Mouse (Mus musculus) embryonic facial prominence, embryonic 15.5 days (tissue): ENCODE data around the gene H13. TPM values are rescaled to one million over a fixed set of nuclear protein-coding genes. Genes with fewer than 3 reads are reported as not detected.
A peak's percentile ranks its signal among the peaks of the same experiment; 100 is the strongest.

Experiments used
- ATAC-seq: fragments of 200-750 bp; cut with Nextera tagmentation; 2 replicates; pipeline ENCODE4 v1.8.0; 2017; ENCODE audit warnings: low read depth, moderate TSS enrichment; ENCODE audit not compliant: insufficient number of reproducible peaks, low FRiP score, low TSS enrichment
- H3K27ac ChIP-seq: fragments of 300-500 bp; sonication (generic); replicated peaks from 2 replicates; pipeline ENCODE4 v1.5.1; 2015; ENCODE audit warnings: mild to moderate bottlenecking, inconsistent platforms
- H3K27me3 ChIP-seq: fragments of 300-500 bp; sonication (generic); 2 replicates; pipeline ENCODE4 v1.6.1; 2015; ENCODE audit warnings: inconsistent platforms
- H3K36me3 ChIP-seq: fragments of 300-500 bp; sonication (generic); 2 replicates; pipeline ENCODE4 v1.6.1; 2015; ENCODE audit warnings: mild to moderate bottlenecking, inconsistent platforms
- H3K4me1 ChIP-seq: fragments of 300-500 bp; sonication (generic); 2 replicates; pipeline ENCODE4 v1.6.1; 2015; ENCODE audit warnings: inconsistent platforms
- H3K4me2 ChIP-seq: fragments of 300-500 bp; sonication (generic); replicated peaks from 2 replicates; pipeline ENCODE4 v1.6.1; 2015; ENCODE audit warnings: mild to moderate bottlenecking, inconsistent platforms
- H3K4me3 ChIP-seq: fragments of 300-500 bp; sonication (generic); replicated peaks from 2 replicates; pipeline ENCODE4 v1.5.1; 2015; ENCODE audit warnings: mild to moderate bottlenecking, inconsistent platforms
- H3K9ac ChIP-seq: fragments of 300-500 bp; sonication (generic); 2 replicates; pipeline ENCODE4 v1.6.1; 2015; ENCODE audit warnings: inconsistent platforms
- H3K9me3 ChIP-seq: fragments of 300-500 bp; sonication (generic); replicated peaks from 2 replicates; pipeline ENCODE4 v1.6.1; 2016; ENCODE audit warnings: inconsistent platforms
- WGBS: fragments of 180-500 bp; shearing (Covaris S2); methylation state at CpG from one replicate; pipeline ENCODE4 v1.1.7; 2015; 5-methylcytosine and 5-hydroxymethylcytosine counted together
- polyA plus RNA-seq: library from polyadenylated mRNA; unstranded; fragments of >200 nt; fragmentation: Nextera tagmentation; extraction: Ambion mirVana; gene quantifications from 2 replicates; pipeline ENCODE4 v1.2.1, GENCODE M21; 2015

The H13 gene
- polyA plus RNA-seq, 1 experiment from 2014 or later = 137 TPM

- Histone ChIP-seq H3K36me3 (peaks cover 64% of the 10 kb centered on the region), H3K4me2 (no peak overlapping the region), H3K4me3 (no peak overlapping the region), H3K4me1 (peaks cover 53% of the 10 kb centered on the region), H3K9me3 (no peaks in the 10 kb centered on the region), H3K27me3 (no peaks in the 10 kb centered on the region), H3K9ac (no peak overlapping the region), H3K27ac (peak overlapping the region; percentile 94)
- 80% methylated on average over 5 of the region's 5 CpGs for WGBS
- ATAC-seq = no peak
Observed at GRCm38 (mm10) chr2:152704256-152704605, 35.0 kb downstream of the H13 start.

DNA sequence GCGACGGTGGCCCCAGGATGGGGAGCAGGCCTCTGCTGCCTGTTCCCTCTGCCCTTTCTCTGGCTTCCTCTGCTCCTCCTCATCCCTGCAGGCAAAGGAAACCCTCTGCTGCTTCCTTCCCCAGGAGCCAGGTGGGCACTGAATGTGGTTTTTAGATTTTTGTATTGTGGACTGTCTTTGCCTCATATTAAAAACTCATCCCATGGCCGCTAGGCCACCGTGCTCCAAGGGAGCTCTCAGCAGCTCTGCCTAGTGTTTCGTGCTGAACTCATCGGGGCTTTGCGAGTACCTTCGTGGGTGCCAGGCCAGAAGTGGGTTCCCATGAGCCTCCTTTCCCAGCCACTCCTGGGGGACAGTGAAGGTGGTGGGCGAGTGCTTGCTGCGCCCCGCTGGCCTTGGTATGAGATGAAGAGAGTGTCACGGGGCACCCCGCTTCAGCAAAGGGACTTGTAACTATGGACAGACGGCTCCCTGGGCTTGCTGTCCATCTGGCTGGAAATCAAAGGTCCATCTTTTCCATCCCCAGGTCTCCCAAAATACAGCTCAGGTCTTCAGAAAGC lies 35.6 kb downstream of the H13 start:
- ATAC-seq = no peak
- H3K9ac ChIP-seq = no peak overlapping the region
- peak overlapping the region; percentile 94 for H3K27ac ChIP-seq
- peaks cover 53% of the 10 kb centered on the region for H3K4me1 ChIP-seq
- no peaks in the 10 kb centered on the region for H3K9me3 ChIP-seq
- no peak overlapping the region for H3K4me3 ChIP-seq
- H3K36me3 ChIP-seq = peaks cover 57% of the 10 kb centered on the region
- 88% methylated on average over 14 of the region's 14 CpGs for WGBS
- H3K4me2 ChIP-seq = no peak overlapping the region
- no peaks in the 10 kb centered on the region for H3K27me3 ChIP-seq

DNA sequence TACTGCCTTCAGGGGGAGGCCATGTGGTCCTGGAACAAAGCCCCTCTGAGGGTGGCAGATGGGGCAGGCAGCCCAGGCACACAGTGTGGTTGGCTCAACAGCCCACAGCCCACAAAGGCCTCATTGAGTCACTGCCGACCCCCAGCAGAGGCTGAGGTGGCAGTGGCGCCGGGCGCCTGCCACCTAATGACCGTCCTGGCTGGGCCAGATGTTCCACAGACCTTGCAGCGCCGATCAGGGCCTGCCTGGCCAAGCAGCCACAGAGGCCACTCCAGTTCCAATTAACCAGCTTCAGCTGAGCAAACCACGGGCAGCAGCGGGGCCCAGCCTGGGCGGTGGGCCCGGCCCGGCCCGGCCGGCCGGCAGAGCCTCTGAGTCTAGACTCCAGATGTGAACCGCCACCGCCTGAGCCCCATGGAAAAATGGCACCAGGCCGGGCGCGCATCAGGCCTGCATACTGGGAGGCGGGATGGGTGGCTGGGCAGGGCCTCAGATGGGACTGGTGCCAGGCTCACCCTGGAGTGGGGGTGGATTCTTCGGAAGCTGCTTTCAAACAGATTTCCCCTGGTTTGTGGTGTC lies 36.8 kb downstream of the H13 start:
- Histone ChIP-seq H3K9me3 (no peaks in the 10 kb centered on the region), H3K9ac (no peak overlapping the region), H3K4me1 (peaks cover 53% of the 10 kb centered on the region), H3K4me3 (no peak overlapping the region), H3K36me3 (peaks cover 45% of the 10 kb centered on the region), H3K27ac (peak overlapping the region; percentile 94), H3K27me3 (no peaks in the 10 kb centered on the region), H3K4me2 (peak overlapping the region; percentile 9; the same call in 1 of the 2 replicates)
- WGBS = 23% methylated on average over 22 of the region's 22 CpGs
- peak; percentile 85 for ATAC-seq

- Histone ChIP-seq H3K36me3 (peaks cover 34% of the 10 kb centered on the region), H3K4me3 (peak overlapping the region; percentile 38), H3K27ac (peak overlapping the region; percentile 94), H3K4me1 (peaks cover 53% of the 10 kb centered on the region), H3K9me3 (no peaks in the 10 kb centered on the region), H3K9ac (peak overlapping the region; percentile 18; the same call in 1 of the 2 replicates), H3K27me3 (no peaks in the 10 kb centered on the region), H3K4me2 (peak overlapping the region; percentile 60)
- no peak; the same call in 1 of the 2 replicates for ATAC-seq
- 21% methylated on average over 7 of the region's 7 CpGs for WGBS
Observed at GRCm38 (mm10) chr2:152707186-152707585, 37.9 kb downstream of the H13 start.

DNA sequence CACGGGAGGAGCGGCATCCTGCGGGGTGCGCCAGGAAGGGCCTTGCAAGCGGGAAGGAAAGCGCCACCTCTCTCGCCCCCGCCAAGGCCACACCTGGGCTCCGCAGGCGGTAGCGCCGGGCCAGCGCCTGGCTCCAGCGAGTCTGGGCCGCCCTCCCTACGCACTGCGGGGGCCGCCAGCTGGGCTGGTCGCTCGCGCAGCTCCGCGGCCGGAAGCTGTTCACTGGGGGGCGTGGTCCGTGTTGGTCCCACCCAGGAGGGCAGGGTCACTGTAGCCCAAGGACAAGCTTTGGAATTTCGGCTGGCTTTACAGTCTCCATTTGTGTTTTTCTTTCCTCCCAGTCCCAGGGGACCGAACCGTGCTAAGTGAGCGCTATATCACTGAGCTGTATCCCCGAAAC lies 38.4 kb downstream of the H13 start:
- WGBS = 5% methylated on average over 31 of the region's 31 CpGs
- peaks cover 30% of the 10 kb centered on the region for H3K36me3 ChIP-seq
- H3K9ac ChIP-seq = peak overlapping the region; percentile 18; the same call in 1 of the 2 replicates
- H3K4me1 ChIP-seq = peaks cover 53% of the 10 kb centered on the region
- peak; percentile 89 for ATAC-seq
- H3K4me3 ChIP-seq = peak overlapping the region; percentile 38
- peak overlapping the region; percentile 60 for H3K4me2 ChIP-seq
- H3K27me3 ChIP-seq = no peaks in the 10 kb centered on the region
- H3K27ac ChIP-seq = peak overlapping the region; percentile 94
- no peaks in the 10 kb centered on the region for H3K9me3 ChIP-seq

DNA sequence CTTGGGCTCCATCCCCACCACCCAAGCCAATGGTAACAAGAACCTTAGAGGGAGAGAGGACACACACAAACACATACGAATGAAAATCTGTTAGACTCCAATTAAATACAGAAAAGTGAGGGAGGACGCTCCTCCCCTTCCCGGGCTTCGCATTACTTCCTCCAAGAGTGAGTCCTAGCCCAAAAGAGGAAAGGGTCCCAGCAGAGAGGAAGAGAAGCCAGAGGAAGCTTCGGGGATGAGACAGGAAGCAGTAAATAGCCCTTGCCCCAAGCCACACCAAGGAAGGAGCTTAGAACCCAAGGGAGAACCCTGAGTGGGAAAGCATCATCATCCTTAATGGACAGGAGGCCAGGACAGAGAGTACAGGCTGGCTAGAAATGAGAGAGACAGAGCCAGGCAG lies 39.8 kb downstream of the H13 start:
- Histone ChIP-seq H3K4me3 (no peak overlapping the region), H3K27me3 (no peaks in the 10 kb centered on the region), H3K27ac (no peak overlapping the region), H3K9me3 (no peaks in the 10 kb centered on the region), H3K36me3 (peaks cover 16% of the 10 kb centered on the region), H3K9ac (no peak overlapping the region), H3K4me2 (no peak overlapping the region), H3K4me1 (peaks cover 43% of the 10 kb centered on the region)
- 81% methylated on average over 5 of the region's 5 CpGs for WGBS
- no peak for ATAC-seq

GRCm38 (mm10) chr2:152716241-152716772 lies 47.0 kb downstream of the H13 start:
- Histone ChIP-seq H3K4me1 (peaks cover 7% of the 10 kb centered on the region; the same call in 1 of the 2 replicates), H3K9ac (no peak overlapping the region), H3K9me3 (no peaks in the 10 kb centered on the region), H3K36me3 (no peaks in the 10 kb centered on the region), H3K4me2 (no peak overlapping the region), H3K4me3 (no peak overlapping the region), H3K27me3 (no peaks in the 10 kb centered on the region), H3K27ac (peak overlapping the region; percentile 39; the same call in 1 of the 2 replicates)
- 54% methylated on average over 6 of the region's 6 CpGs for WGBS
- no peak; the same call in 1 of the 2 replicates for ATAC-seq

GRCm38 (mm10) chr2:152717652-152718051 lies 48.4 kb downstream of the H13 start:
- Histone ChIP-seq H3K27ac (no peak overlapping the region), H3K27me3 (no peaks in the 10 kb centered on the region), H3K36me3 (no peaks in the 10 kb centered on the region), H3K9me3 (no peaks in the 10 kb centered on the region), H3K9ac (no peak overlapping the region), H3K4me2 (no peak overlapping the region), H3K4me1 (peaks cover 7% of the 10 kb centered on the region; the same call in 1 of the 2 replicates), H3K4me3 (no peak overlapping the region)
- 60% methylated on average over 11 of the region's 11 CpGs for WGBS
- ATAC-seq = no peak

DNA sequence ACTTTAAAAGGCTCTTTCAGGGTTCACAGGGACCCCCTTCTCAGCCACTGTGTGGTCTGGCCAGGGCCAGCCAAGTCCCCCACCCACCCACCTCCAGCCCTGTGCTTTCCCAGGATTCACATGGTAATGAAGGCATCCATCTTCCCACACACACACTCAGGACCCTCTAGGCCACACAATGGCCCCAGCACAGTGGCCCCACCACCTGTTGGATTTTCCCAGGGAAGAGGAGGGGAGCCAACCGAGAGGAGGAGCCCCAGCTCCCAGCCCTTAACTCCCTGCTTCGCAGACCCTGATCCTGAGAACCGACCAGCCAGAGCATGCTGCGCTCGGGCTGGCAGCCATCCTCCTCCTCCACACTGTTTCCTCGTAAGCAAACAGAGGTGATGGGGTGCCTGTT lies 48.8 kb downstream of the H13 start:
- H3K27ac ChIP-seq = no peak overlapping the region

DNA sequence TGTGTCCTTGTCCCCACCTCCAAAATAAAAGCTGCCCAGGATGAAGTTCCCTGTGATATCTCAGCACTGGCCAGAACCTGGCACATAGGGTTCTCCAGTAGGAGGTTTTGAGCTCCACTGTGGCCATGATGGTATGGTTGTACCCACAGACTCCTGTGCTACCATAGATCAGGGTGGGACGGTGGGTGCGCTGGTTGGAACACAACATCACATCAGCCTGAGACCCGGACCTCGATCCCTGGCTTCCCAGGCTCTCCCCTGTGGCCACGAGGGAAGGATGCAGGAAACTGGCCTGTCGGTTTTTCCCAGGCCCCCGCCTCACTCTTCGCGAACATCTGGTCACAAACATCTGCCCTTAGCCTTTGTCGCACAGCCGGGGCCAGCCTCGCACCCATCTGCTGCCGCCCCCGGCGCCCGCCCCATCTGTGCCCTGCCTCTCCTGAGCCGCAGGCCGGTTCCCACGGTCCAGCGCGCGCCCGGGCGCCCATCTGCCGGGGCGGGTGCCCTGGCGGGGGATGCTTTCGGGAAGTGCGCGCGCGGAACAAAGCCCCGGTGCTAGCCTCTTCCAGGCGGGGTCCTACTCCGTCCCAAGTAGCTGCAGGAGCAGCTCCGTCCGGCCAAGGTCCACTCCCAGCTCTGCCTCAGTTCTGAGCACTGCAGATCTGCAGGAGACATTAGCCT lies 54.5 kb downstream of the H13 start:
- Histone ChIP-seq H3K9ac (peak overlapping the region; percentile 0; the same call in 1 of the 2 replicates), H3K4me1 (peaks cover 40% of the 10 kb centered on the region), H3K4me3 (peak overlapping the region; percentile 35), H3K4me2 (peak overlapping the region; percentile 56), H3K9me3 (no peaks in the 10 kb centered on the region), H3K27ac (peak overlapping the region; percentile 39; the same call in 1 of the 2 replicates), H3K36me3 (no peaks in the 10 kb centered on the region), H3K27me3 (no peaks in the 10 kb centered on the region)
- ATAC-seq = peak; percentile 78
- 5% methylated on average over 37 of the region's 37 CpGs for WGBS

More for the DNA sequence above, 48.8 kb downstream of the H13 start:
- Histone ChIP-seq H3K4me1 (peaks cover 7% of the 10 kb centered on the region; the same call in 1 of the 2 replicates), H3K4me3 (no peak overlapping the region), H3K9ac (no peak overlapping the region), H3K9me3 (no peaks in the 10 kb centered on the region), H3K36me3 (no peaks in the 10 kb centered on the region), H3K27me3 (no peaks in the 10 kb centered on the region), H3K4me2 (no peak overlapping the region)
- 42% methylated on average over 6 of the region's 6 CpGs for WGBS
- 0 out of 2 replicates have a peak, but pooled peaks have one; percentile 26 for ATAC-seq

DNA sequence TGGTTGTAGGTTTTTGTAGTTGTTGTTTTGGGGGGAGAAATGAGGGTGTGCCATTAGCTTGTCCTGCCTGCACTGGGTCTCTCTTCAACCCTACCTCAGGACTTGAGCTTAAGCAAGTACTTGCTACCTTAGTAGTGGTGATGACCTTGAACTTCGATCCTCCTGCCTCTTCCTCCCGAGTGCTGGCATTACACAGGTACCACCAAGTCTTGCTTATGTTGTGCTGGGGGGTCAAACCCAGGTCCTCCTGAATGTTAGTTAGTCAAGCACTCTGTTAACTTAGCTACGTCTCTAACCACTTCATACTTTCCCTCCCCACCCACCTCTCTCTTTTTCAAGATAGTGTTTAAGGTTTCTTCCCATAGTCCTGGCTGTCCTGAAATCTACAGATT lies 55.1 kb downstream of the H13 start:
- Histone ChIP-seq H3K36me3 (no peaks in the 10 kb centered on the region), H3K4me2 (peak overlapping the region; percentile 56), H3K9ac (0 out of 2 replicates have a peak overlapping the region, but pooled peaks have one; percentile 0), H3K4me1 (peaks cover 46% of the 10 kb centered on the region), H3K27ac (0 out of 2 replicates have a peak overlapping the region, but pooled peaks have one; percentile 39), H3K9me3 (no peaks in the 10 kb centered on the region), H3K4me3 (peak overlapping the region; percentile 35; the same call in 1 of the 2 replicates), H3K27me3 (no peaks in the 10 kb centered on the region)
- WGBS = 63% methylated on average over 3 of the region's 3 CpGs
- no peak for ATAC-seq
